Mouse (Mus musculus) intestine, embryonic 15.5 days (tissue): ENCODE measurements around the gene Dph1. TPM values are rescaled to one million over a fixed set of nuclear protein-coding genes. Genes with fewer than 3 reads are reported as not detected.

ENCODE experiments used
- ATAC-seq: fragments of 200-750 bp; cut with Nextera tagmentation; 2 replicates; pipeline ENCODE4 v1.8.0; 2017; ENCODE audit warnings: moderate TSS enrichment, moderate library complexity
- H3K27ac ChIP-seq: fragments of 300-500 bp; sonication (generic); 2 replicates; pipeline ENCODE4 v1.5.1; 2015; ENCODE audit warnings: mild to moderate bottlenecking, inconsistent platforms
- H3K27me3 ChIP-seq: fragments of 300-500 bp; sonication (generic); replicated peaks from 2 replicates; pipeline ENCODE4 v1.6.1; 2015; ENCODE audit warnings: inconsistent platforms
- H3K36me3 ChIP-seq: fragments of 300-500 bp; sonication (generic); 2 replicates; pipeline ENCODE4 v1.6.1; 2015; ENCODE audit warnings: inconsistent platforms
- H3K4me1 ChIP-seq: fragments of 300-500 bp; sonication (generic); replicated peaks from 2 replicates; pipeline ENCODE4 v1.6.1; 2015; ENCODE audit warnings: inconsistent platforms
- H3K4me2 ChIP-seq: fragments of 300-500 bp; sonication (generic); replicated peaks from 2 replicates; pipeline ENCODE4 v1.6.1; 2015; ENCODE audit warnings: mild to moderate bottlenecking, inconsistent platforms
- H3K4me3 ChIP-seq: fragments of 300-500 bp; sonication (generic); replicated peaks from 2 replicates; pipeline ENCODE4 v1.5.1; 2015; ENCODE audit warnings: inconsistent platforms
- H3K9ac ChIP-seq: fragments of 300-500 bp; sonication (generic); 2 replicates; pipeline ENCODE4 v1.6.1; 2015; ENCODE audit warnings: inconsistent platforms
- H3K9me3 ChIP-seq: fragments of 300-500 bp; sonication (generic); 2 replicates; pipeline ENCODE4 v1.6.1; 2016; ENCODE audit warnings: inconsistent platforms
- WGBS: fragments of 180-500 bp; shearing (Covaris S2); methylation state at CpG from one replicate; pipeline ENCODE4 v1.1.7; 2015; 5-methylcytosine and 5-hydroxymethylcytosine counted together
- polyA plus RNA-seq: library from polyadenylated mRNA; unstranded; fragments of >200 nt; fragmentation: Nextera tagmentation; extraction: Ambion mirVana; gene quantifications from 2 replicates; pipeline ENCODE4 v1.2.1, GENCODE M21; 2015

The Dph1 gene
- polyA plus RNA-seq = 23.4 and 23.8 TPM in 2 replicates

GRCm38 (mm10) chr11:75190905-75191441 is at the start of gene Dph1:
Gene Dph1, minus strand, starts transcription at chr11:75191241.
- Histone ChIP-seq H3K4me2 (peak within 1 kb of the TSS; percentile 88), H3K27me3 (peaks cover 32% of the 10 kb centered on the region), H3K9ac (peak within 1 kb of the TSS; percentile 76), H3K36me3 (no peaks in the 10 kb centered on the region), H3K4me3 (peak within 1 kb of the TSS; percentile 79), H3K9me3 (no peaks in the 10 kb centered on the region), H3K4me1 (peaks cover 33% of the 10 kb centered on the region), H3K27ac (peak within 1 kb of the TSS; percentile 62)
- ATAC-seq = no peak
- WGBS = 57% methylated on average over 5 of the region's 5 CpGs

GRCm38 (mm10) chr11:75240158-75240934 is 49.3 kb upstream of the Dph1 start:
- no peak overlapping the region for H3K27ac ChIP-seq
- peaks cover under 1% of the 10 kb centered on the region for H3K27me3 ChIP-seq
- H3K4me1 ChIP-seq = peaks cover 2% of the 10 kb centered on the region; the same call in 1 of the 2 replicates
- WGBS = 64% methylated on average over 13 of the region's 13 CpGs
- H3K9me3 ChIP-seq = no peaks in the 10 kb centered on the region
- H3K9ac ChIP-seq = no peak overlapping the region
- no peaks in the 10 kb centered on the region for H3K36me3 ChIP-seq
- H3K4me2 ChIP-seq = no peak overlapping the region
- no peak for ATAC-seq
- no peak overlapping the region for H3K4me3 ChIP-seq

GRCm38 (mm10) chr11:75234745-75235144 is 43.7 kb upstream of the Dph1 start:
- no peak overlapping the region for H3K4me3 ChIP-seq
- 0 out of 2 replicates have a peak overlapping the region, but pooled peaks have one; percentile 16 for H3K4me2 ChIP-seq
- no peaks in the 10 kb centered on the region for H3K9me3 ChIP-seq
- H3K9ac ChIP-seq = no peak overlapping the region
- H3K27ac ChIP-seq = no peak overlapping the region
- ATAC-seq = peak; percentile 81
- H3K36me3 ChIP-seq = no peaks in the 10 kb centered on the region
- WGBS = 5% methylated on average over 16 of the region's 16 CpGs
- no peaks in the 10 kb centered on the region for H3K4me1 ChIP-seq
- peaks cover 8% of the 10 kb centered on the region for H3K27me3 ChIP-seq

GRCm38 (mm10) chr11:75232434-75232833 is 41.4 kb upstream of the Dph1 start:
- no peak for ATAC-seq
- Histone ChIP-seq H3K4me2 (no peak overlapping the region), H3K4me3 (no peak overlapping the region), H3K9me3 (no peaks in the 10 kb centered on the region), H3K9ac (no peak overlapping the region), H3K27ac (no peak overlapping the region), H3K27me3 (peaks cover 8% of the 10 kb centered on the region), H3K36me3 (no peaks in the 10 kb centered on the region), H3K4me1 (no peaks in the 10 kb centered on the region)
- WGBS = 70% methylated on average over 4 of the region's 4 CpGs

- Histone ChIP-seq H3K4me2 (no peak overlapping the region), H3K4me3 (no peak overlapping the region), H3K36me3 (no peaks in the 10 kb centered on the region), H3K27me3 (peaks cover 8% of the 10 kb centered on the region), H3K27ac (no peak overlapping the region), H3K9ac (no peak overlapping the region), H3K9me3 (no peaks in the 10 kb centered on the region), H3K4me1 (no peaks in the 10 kb centered on the region)
- peak; percentile 68; the same call in 1 of the 2 replicates for ATAC-seq
- whole genome bisulfite sequencing = 10% methylated on average over 7 of the region's 7 CpGs
These were observed 40.7 kb upstream of the Dph1 start for GRCm38 (mm10) chr11:75231756-75232155.

- no peak overlapping the region for H3K4me2 ChIP-seq
- no peak overlapping the region for H3K4me3 ChIP-seq
- no peak overlapping the region for H3K9ac ChIP-seq
- no peak for ATAC-seq
- H3K27ac ChIP-seq = no peak overlapping the region
- H3K27me3 ChIP-seq = peaks cover 7% of the 10 kb centered on the region; the same call in 1 of the 2 replicates
- H3K4me1 ChIP-seq = no peaks in the 10 kb centered on the region
- no peaks in the 10 kb centered on the region for H3K9me3 ChIP-seq
- H3K36me3 ChIP-seq = no peaks in the 10 kb centered on the region
- 95% methylated on average over 6 of the region's 6 CpGs for WGBS
These were observed 39.3 kb upstream of the Dph1 start for GRCm38 (mm10) chr11:75230272-75230760.

GRCm38 (mm10) chr11:75229289-75229688 is 38.2 kb upstream of the Dph1 start:
- Histone ChIP-seq H3K27me3 (no peaks in the 10 kb centered on the region), H3K9ac (no peak overlapping the region), H3K4me2 (no peak overlapping the region), H3K4me3 (no peak overlapping the region), H3K9me3 (no peaks in the 10 kb centered on the region), H3K4me1 (no peaks in the 10 kb centered on the region), H3K27ac (no peak overlapping the region), H3K36me3 (no peaks in the 10 kb centered on the region)
- 50% methylated on average over 6 of the region's 6 CpGs for WGBS
- ATAC-seq = no peak

GRCm38 (mm10) chr11:75227632-75228031 is 36.6 kb upstream of the Dph1 start:
- no peaks in the 10 kb centered on the region for H3K27me3 ChIP-seq
- ATAC-seq = no peak
- no peaks in the 10 kb centered on the region for H3K9me3 ChIP-seq
- no peak overlapping the region for H3K4me3 ChIP-seq
- no peak overlapping the region for H3K9ac ChIP-seq
- 53% methylated on average over 3 of the region's 3 CpGs for WGBS
- no peak overlapping the region for H3K4me2 ChIP-seq
- H3K27ac ChIP-seq = no peak overlapping the region
- no peaks in the 10 kb centered on the region for H3K4me1 ChIP-seq
- H3K36me3 ChIP-seq = no peaks in the 10 kb centered on the region

- no peak overlapping the region for H3K9ac ChIP-seq
- no peak overlapping the region for H3K4me2 ChIP-seq
- WGBS = 85% methylated on average over 4 of the region's 4 CpGs
- peaks cover 9% of the 10 kb centered on the region; the same call in 1 of the 2 replicates for H3K4me1 ChIP-seq
- H3K9me3 ChIP-seq = no peaks in the 10 kb centered on the region
- no peak for ATAC-seq
- H3K36me3 ChIP-seq = no peaks in the 10 kb centered on the region
- H3K27me3 ChIP-seq = no peaks in the 10 kb centered on the region
- H3K4me3 ChIP-seq = no peak overlapping the region
- H3K27ac ChIP-seq = no peak overlapping the region
These were observed 33.8 kb upstream of the Dph1 start for GRCm38 (mm10) chr11:75224835-75225234.

- ATAC-seq = no peak
- Histone ChIP-seq H3K4me1 (peaks cover 12% of the 10 kb centered on the region; the same call in 1 of the 2 replicates), H3K4me2 (no peak overlapping the region), H3K27ac (no peak overlapping the region), H3K9ac (no peak overlapping the region), H3K36me3 (no peaks in the 10 kb centered on the region), H3K4me3 (no peak overlapping the region), H3K9me3 (no peaks in the 10 kb centered on the region), H3K27me3 (no peaks in the 10 kb centered on the region)
- WGBS = 87% methylated on average over 12 of the region's 12 CpGs
These were observed 33.0 kb upstream of the Dph1 start for GRCm38 (mm10) chr11:75224062-75224461.

GRCm38 (mm10) chr11:75220517-75221145 is 29.6 kb upstream of the Dph1 start:
- ATAC-seq = no peak
- H3K4me2 ChIP-seq = no peak overlapping the region

GRCm38 (mm10) chr11:75220115-75220514 is 29.1 kb upstream of the Dph1 start:
- H3K4me3 ChIP-seq = no peak overlapping the region
- no peak overlapping the region for H3K27ac ChIP-seq
- H3K9me3 ChIP-seq = no peaks in the 10 kb centered on the region
- H3K9ac ChIP-seq = no peak overlapping the region
- no peak overlapping the region for H3K4me2 ChIP-seq
- WGBS = 35% methylated on average over 9 of the region's 9 CpGs
- no peaks in the 10 kb centered on the region for H3K36me3 ChIP-seq
- no peaks in the 10 kb centered on the region for H3K27me3 ChIP-seq
- H3K4me1 ChIP-seq = peaks cover 20% of the 10 kb centered on the region
- ATAC-seq = no peak

More at GRCm38 (mm10) chr11:75220517-75221145, 29.6 kb upstream of the Dph1 start:
- H3K27ac ChIP-seq = no peak overlapping the region
- peaks cover 20% of the 10 kb centered on the region for H3K4me1 ChIP-seq
- 45% methylated on average over 6 of the region's 6 CpGs for WGBS
- H3K9me3 ChIP-seq = no peaks in the 10 kb centered on the region
- no peak overlapping the region for H3K4me3 ChIP-seq
- no peak overlapping the region for H3K9ac ChIP-seq
- H3K27me3 ChIP-seq = no peaks in the 10 kb centered on the region
- H3K36me3 ChIP-seq = no peaks in the 10 kb centered on the region
